Mouse (Mus musculus) midbrain, postnatal 0 days (tissue): ENCODE measurements around the gene Prpsap2. TPM values are rescaled to one million over a fixed set of nuclear protein-coding genes. Genes with fewer than 3 reads are reported as not detected.
A peak's percentile ranks its signal among the peaks of the same experiment; 100 is the strongest.

ENCODE experiments used
- ATAC-seq: fragments of 200-750 bp; cut with Nextera tagmentation; 2 replicates; pipeline ENCODE4 v1.8.0; 2017; ENCODE audit warnings: moderate number of reproducible peaks, mild to moderate bottlenecking, moderate TSS enrichment, moderate library complexity; ENCODE audit not compliant: low FRiP score
- DNase-seq: peaks from one replicate; pipeline ENCODE4 v3.0.0-alpha.2; 2015; ENCODE audit warnings: low spot score
- H3K27ac ChIP-seq: fragments of 300-500 bp; sonication (generic); 2 replicates; pipeline ENCODE4 v1.5.1; 2014; ENCODE audit warnings: low read depth, mild to moderate bottlenecking, low read length, mixed read lengths
- H3K27me3 ChIP-seq: fragments of 300-500 bp; sonication (generic); 2 replicates; pipeline ENCODE4 v1.6.1; 2014; ENCODE audit warnings: low read length, control low read depth, mixed read lengths; ENCODE audit not compliant: insufficient read depth
- H3K36me3 ChIP-seq: fragments of 300-500 bp; sonication (generic); 2 replicates; pipeline ENCODE4 v1.6.1; 2014; ENCODE audit warnings: low read length, control low read depth, mixed read lengths; ENCODE audit not compliant: insufficient read depth
- H3K4me1 ChIP-seq: fragments of 300-500 bp; sonication (generic); 2 replicates; pipeline ENCODE4 v1.6.1; 2014; ENCODE audit warnings: mild to moderate bottlenecking, control low read depth, antibody characterized with exemption, low read length, mixed read lengths; ENCODE audit not compliant: insufficient read depth
- H3K4me2 ChIP-seq: fragments of 300-500 bp; sonication (generic); 2 replicates; pipeline ENCODE4 v1.6.1; 2014; ENCODE audit warnings: low read depth, mild to moderate bottlenecking, low read length, mixed read lengths; ENCODE audit not compliant: poor library complexity, severe bottlenecking
- H3K4me3 ChIP-seq: fragments of 300-500 bp; sonication (generic); 2 replicates; pipeline ENCODE4 v1.5.1; 2014; ENCODE audit warnings: low read depth, mild to moderate bottlenecking, low read length, moderate library complexity
- H3K9ac ChIP-seq: fragments of 300-500 bp; sonication (generic); replicated peaks from 2 replicates; pipeline ENCODE4 v1.6.1; 2014; ENCODE audit warnings: mild to moderate bottlenecking, low read length, moderate library complexity, mixed read lengths; ENCODE audit not compliant: poor library complexity, severe bottlenecking
- H3K9me3 ChIP-seq: fragments of 300-500 bp; sonication (generic); 2 replicates; pipeline ENCODE4 v1.6.1; 2016; ENCODE audit warnings: low read length, control low read depth
- CTCF ChIP-seq: IDR thresholded peaks from 2 replicates; pipeline ENCODE4 v1.5.1; 2016; ENCODE audit warnings: antibody characterized with exemption, mild to moderate bottlenecking
- WGBS: fragments of 180-500 bp; shearing (Covaris S2); extraction: QIAGEN DNeasy Blood & Tissue Kit; methylation state at CpG from one replicate; pipeline ENCODE4 v1.1.7; 2014; 5-methylcytosine and 5-hydroxymethylcytosine counted together
- polyA plus RNA-seq: library from polyadenylated mRNA; unstranded; fragments of >200 nt; fragmentation: Nextera tagmentation; extraction: Ambion mirVana; gene quantifications from 2 replicates; pipeline ENCODE4 v1.2.1, GENCODE M21; 2015
- total RNA-seq: library from RNA; depleted of rRNA; stranded (reverse); fragments of >200 nt; gene quantifications from 2 replicates; pipeline ENCODE4 v1.2.3, GENCODE M21; 2014

Gene Prpsap2
- total and polyA plus RNA-seq, 2 experiments from 2014 or later = 43.5 to 46.7 TPM

DNA sequence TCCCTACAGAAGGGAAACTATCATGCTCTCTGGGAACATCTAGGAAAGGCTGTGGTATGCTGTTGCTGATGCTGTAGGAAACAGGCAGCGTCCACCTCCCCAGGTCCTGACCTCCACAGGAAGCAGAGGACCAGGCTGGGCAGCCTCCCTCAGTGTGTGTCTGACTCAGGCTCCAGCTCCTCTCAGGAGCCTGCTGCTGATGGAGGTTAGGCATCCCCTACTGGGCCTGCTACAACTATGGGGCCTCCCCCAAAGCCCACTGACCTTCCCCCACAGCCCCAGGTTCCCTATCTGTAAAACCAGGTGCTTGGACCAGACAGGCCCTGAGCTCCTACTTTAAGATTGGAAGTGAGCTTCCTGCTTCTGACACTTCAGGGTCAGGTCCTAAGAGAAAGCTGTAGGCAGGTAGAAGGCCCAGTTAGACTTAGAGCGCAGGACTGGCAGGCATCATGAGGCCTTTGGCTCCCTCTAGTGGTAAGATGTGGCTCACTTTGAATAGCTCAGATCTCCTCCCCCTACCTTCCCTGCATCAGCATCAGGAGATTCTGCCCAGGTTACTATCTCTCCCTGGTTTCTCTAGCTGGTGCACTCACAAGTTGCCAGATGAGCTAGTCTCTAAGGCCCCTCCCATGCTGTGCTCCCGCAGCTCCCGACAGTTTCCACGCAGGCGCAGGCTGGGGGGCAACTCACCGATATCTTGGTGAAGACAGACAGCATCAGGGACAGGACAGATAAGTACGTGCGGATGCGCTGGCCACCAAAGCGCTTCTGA lies 47.4 kb downstream of the Prpsap2 start:
- H3K27ac ChIP-seq = no peak overlapping the region
- H3K4me2 ChIP-seq = no peak overlapping the region
- peak; percentile 83 for ATAC-seq
- H3K9ac ChIP-seq = no peak overlapping the region
- no peak overlapping the region for H3K4me3 ChIP-seq
- peak; percentile 97 for TF ChIP-seq CTCF
- H3K27me3 ChIP-seq = no peaks in the 10 kb centered on the region
- no peaks in the 10 kb centered on the region for H3K9me3 ChIP-seq
- DNase-seq = peak; percentile 92
- H3K36me3 ChIP-seq = no peaks in the 10 kb centered on the region
- WGBS = 45% methylated on average over 11 of the region's 11 CpGs
- no peaks in the 10 kb centered on the region for H3K4me1 ChIP-seq

DNA sequence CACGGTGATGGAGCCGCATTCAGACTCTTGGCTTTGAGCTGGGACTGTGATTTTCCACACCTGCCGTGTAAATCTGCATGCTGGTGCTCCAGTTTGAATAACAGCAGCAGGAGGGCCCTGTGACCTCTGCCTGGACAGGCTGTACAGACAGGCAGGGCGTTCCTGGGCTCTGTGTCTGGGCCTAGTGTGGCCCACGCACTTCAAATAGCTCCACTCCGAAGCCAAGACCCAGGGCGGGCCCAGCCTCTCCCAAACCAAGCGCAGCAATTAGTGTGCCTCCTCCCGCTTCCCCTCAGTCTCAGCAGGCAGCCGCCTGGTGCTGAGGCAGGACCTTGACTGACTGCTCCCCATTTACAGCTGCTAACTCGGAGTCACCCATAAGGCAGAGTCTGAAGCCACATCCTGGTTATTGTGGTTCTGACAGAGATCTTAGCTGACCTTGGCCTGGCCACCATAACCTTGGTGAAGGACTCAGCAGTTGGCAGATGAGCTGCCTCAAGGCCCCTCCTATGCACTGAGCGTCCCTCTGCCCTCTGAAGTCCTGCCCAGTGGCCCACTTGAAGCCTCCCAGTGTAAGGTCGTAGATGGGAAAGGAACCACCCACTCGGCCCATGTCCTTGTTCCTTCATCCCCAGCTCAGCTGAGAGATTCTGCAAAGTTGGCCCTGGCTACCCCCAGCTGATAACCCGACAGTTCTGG lies 48.6 kb downstream of the Prpsap2 start:
- no peak for TF ChIP-seq CTCF

DNA sequence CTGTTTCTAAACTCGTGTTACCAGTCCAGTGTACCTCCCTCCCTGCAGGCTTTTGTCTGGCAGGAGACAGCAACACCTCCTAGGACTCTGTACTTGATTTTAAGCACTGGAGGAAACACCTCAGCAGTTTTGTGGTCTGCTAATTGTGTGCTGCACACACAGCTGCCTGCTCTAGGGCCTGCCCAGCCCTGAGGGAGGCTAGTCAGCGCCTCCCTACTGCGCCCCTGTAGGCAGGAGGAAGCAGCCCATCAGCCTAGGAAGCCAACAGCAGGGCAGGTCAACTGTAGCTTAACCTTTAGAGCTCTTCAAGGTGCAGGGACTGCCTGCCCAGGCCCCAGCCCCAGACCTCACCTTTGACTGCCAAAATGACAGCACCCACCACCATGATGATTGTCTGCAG lies 53.0 kb downstream of the Prpsap2 start:
- H3K9ac ChIP-seq = no peak overlapping the region
- no peaks in the 10 kb centered on the region for H3K9me3 ChIP-seq
- H3K36me3 ChIP-seq = no peaks in the 10 kb centered on the region
- no peak overlapping the region for H3K27ac ChIP-seq
- TF ChIP-seq CTCF = no peak
- 76% methylated on average over 3 of the region's 3 CpGs for WGBS
- H3K4me3 ChIP-seq = no peak overlapping the region
- no peak for DNase-seq
- ATAC-seq = no peak
- H3K27me3 ChIP-seq = no peaks in the 10 kb centered on the region
- no peaks in the 10 kb centered on the region for H3K4me1 ChIP-seq
- H3K4me2 ChIP-seq = no peak overlapping the region

More for the DNA sequence above, 48.6 kb downstream of the Prpsap2 start:
- Histone ChIP-seq H3K9ac (no peak overlapping the region), H3K4me2 (no peak overlapping the region), H3K9me3 (no peaks in the 10 kb centered on the region), H3K36me3 (no peaks in the 10 kb centered on the region), H3K27me3 (no peaks in the 10 kb centered on the region), H3K27ac (no peak overlapping the region), H3K4me3 (no peak overlapping the region), H3K4me1 (no peaks in the 10 kb centered on the region)
- WGBS = 63% methylated on average over 15 of the region's 15 CpGs
- DNase-seq (no peak), ATAC-seq (no peak)

DNA sequence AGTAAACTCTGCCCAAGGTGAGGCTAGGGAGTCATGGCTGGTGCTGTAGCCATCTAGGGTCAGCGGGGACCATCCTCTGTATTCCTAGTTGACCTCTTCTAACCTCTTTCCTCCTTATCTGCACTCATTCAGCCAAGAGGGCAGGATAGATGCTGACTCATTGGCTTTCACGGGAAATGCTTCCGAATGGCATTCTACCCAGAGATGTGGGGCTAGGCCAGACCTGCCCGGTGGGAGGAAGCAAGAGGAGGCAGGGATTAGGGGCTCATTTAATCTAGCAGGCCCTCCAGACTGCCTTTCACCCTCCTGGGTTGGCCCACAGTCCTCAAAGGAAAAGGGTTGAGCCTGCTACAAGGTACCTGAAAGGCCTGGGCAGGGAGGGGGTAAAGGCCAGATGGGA lies 55.7 kb downstream of the Prpsap2 start:
- Histone ChIP-seq H3K9ac (no peak overlapping the region), H3K36me3 (no peaks in the 10 kb centered on the region), H3K4me2 (no peak overlapping the region), H3K9me3 (no peaks in the 10 kb centered on the region), H3K4me1 (no peaks in the 10 kb centered on the region), H3K27me3 (no peaks in the 10 kb centered on the region), H3K27ac (no peak overlapping the region), H3K4me3 (no peak overlapping the region)
- WGBS = 69% methylated on average over 4 of the region's 4 CpGs
- DNase-seq (no peak), ATAC-seq (no peak)
- no peak for TF ChIP-seq CTCF

DNA sequence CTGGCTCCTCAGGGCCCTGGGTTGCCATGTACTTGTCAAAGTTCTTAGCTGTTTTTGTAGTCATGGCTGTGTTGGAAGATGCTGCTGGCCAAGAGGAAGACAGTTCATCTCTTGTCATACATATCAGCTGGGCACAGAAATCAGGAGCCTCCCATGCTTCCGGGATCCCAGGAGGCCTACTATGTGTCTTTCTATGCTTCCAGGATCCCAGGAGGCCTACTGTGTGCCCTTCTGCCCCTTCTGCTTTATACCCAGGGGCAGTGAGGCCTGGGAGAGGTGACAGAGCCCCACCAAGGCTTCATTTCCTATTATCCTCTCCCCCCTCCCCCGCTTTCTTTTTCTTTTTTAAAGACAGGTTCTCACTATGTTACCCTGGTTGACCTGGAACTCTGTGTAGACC lies 56.3 kb downstream of the Prpsap2 start:
- Histone ChIP-seq H3K4me1 (no peaks in the 10 kb centered on the region), H3K36me3 (no peaks in the 10 kb centered on the region), H3K9me3 (no peaks in the 10 kb centered on the region), H3K4me2 (no peak overlapping the region), H3K4me3 (no peak overlapping the region), H3K9ac (no peak overlapping the region), H3K27ac (no peak overlapping the region), H3K27me3 (no peaks in the 10 kb centered on the region)
- TF ChIP-seq CTCF = no peak
- no peak for ATAC-seq
- WGBS = 96% methylated on average over 2 of the region's 2 CpGs
- DNase-seq = no peak

DNA sequence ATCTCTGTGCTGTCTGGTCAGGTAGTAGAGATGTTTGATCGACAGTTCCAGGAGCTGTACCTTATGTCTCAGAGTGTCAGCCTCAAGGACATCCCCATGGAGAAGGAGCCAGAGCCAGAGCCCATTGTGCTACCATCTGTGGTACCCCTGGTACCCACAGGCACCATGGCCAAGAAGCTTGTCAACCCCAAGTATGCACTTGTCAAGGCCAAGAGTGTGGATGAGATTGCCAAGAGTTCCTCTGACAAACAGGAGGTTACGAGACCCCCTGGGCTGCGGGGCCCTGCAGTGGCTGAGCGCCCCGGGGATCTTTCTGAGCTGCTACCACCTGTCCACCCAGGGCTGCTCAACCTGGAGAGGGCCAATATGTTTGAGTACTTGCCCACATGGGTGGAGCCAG lies 59.4 kb downstream of the Prpsap2 start:
- H3K4me1 ChIP-seq = no peaks in the 10 kb centered on the region
- DNase-seq (no peak), ATAC-seq (no peak)
- H3K4me2 ChIP-seq = no peak overlapping the region
- WGBS = 96% methylated on average over 5 of the region's 5 CpGs
- H3K27ac ChIP-seq = no peak overlapping the region
- no peaks in the 10 kb centered on the region for H3K36me3 ChIP-seq
- no peak for TF ChIP-seq CTCF
- H3K9ac ChIP-seq = no peak overlapping the region
- H3K4me3 ChIP-seq = no peak overlapping the region
- H3K9me3 ChIP-seq = no peaks in the 10 kb centered on the region
- H3K27me3 ChIP-seq = no peaks in the 10 kb centered on the region
